Mouse (Mus musculus): ENCODE measurements around the gene Zfp518b. TPM values are rescaled to one million over a fixed set of nuclear protein-coding genes. Genes with fewer than 3 reads are reported as not detected.

Zfp518b gene
- total and polyA plus RNA-seq, 2 experiments from 2014 or later = 15.7 to 35.6 TPM

- DNase-seq (ENCODE audit: low spot score) (no peak), ATAC-seq (ENCODE audit: low FRiP score) (no peak)
- no peaks in the 10 kb centered on the region for H3K27me3 ChIP-seq (ENCODE audit: insufficient read depth, low read length)
- H3K9ac ChIP-seq (replicated peaks; ENCODE audit: low read length, poor library complexity, severe bottlenecking) = no peak overlapping the region
- H3K4me1 ChIP-seq (ENCODE audit: insufficient read depth, low read length) = no peaks in the 10 kb centered on the region
- TF ChIP-seq CTCF (IDR thresholded peaks at IDR 0.05) = no peak
- no peak overlapping the region for H3K4me2 ChIP-seq (ENCODE audit: low read depth, low read length, poor library complexity, severe bottlenecking)
- no peaks in the 10 kb centered on the region for H3K36me3 ChIP-seq (ENCODE audit: insufficient read depth, low read length)
- WGBS = 76% methylated on average over 5 of the region's 5 CpGs
- H3K27ac ChIP-seq (ENCODE audit: low read depth, low read length) = no peak overlapping the region
- no peaks in the 10 kb centered on the region for H3K9me3 ChIP-seq (ENCODE audit: low read length)
- H3K4me3 ChIP-seq (ENCODE audit: low read depth, low read length) = no peak overlapping the region
These were observed 13.8 kb upstream of the Zfp518b start for GRCm38 (mm10) chr5:38698466-38698865.

GRCm38 (mm10) chr5:38698046-38698445 is 13.4 kb upstream of the Zfp518b start:
- H3K36me3 ChIP-seq (ENCODE audit: insufficient read depth, low read length) = no peaks in the 10 kb centered on the region
- TF ChIP-seq CTCF (IDR thresholded peaks at IDR 0.05) = no peak
- H3K4me2 ChIP-seq (ENCODE audit: low read depth, low read length, poor library complexity, severe bottlenecking) = no peak overlapping the region
- no peaks in the 10 kb centered on the region for H3K27me3 ChIP-seq (ENCODE audit: insufficient read depth, low read length)
- H3K27ac ChIP-seq (ENCODE audit: low read depth, low read length) = no peak overlapping the region
- 17% methylated on average over 3 of the region's 3 CpGs for WGBS
- no peaks in the 10 kb centered on the region for H3K9me3 ChIP-seq (ENCODE audit: low read length)
- no peak overlapping the region for H3K9ac ChIP-seq (replicated peaks; ENCODE audit: low read length, poor library complexity, severe bottlenecking)
- no peaks in the 10 kb centered on the region for H3K4me1 ChIP-seq (ENCODE audit: insufficient read depth, low read length)
- ATAC-seq (ENCODE audit: low FRiP score) = no peak
- no peak overlapping the region for H3K4me3 ChIP-seq (ENCODE audit: low read depth, low read length)
- DNase-seq (ENCODE audit: low spot score) = no peak

GRCm38 (mm10) chr5:38696616-38697375 is 12.2 kb upstream of the Zfp518b start:
- Histone ChIP-seq H3K27me3 (ENCODE audit: insufficient read depth, low read length) (no peaks in the 10 kb centered on the region), H3K4me2 (ENCODE audit: low read depth, low read length, poor library complexity, severe bottlenecking) (no peak overlapping the region), H3K4me3 (ENCODE audit: low read depth, low read length) (no peak overlapping the region), H3K4me1 (ENCODE audit: insufficient read depth, low read length) (no peaks in the 10 kb centered on the region), H3K36me3 (ENCODE audit: insufficient read depth, low read length) (no peaks in the 10 kb centered on the region), H3K27ac (ENCODE audit: low read depth, low read length) (no peak overlapping the region), H3K9me3 (ENCODE audit: low read length) (no peaks in the 10 kb centered on the region), H3K9ac (replicated peaks; ENCODE audit: low read length, poor library complexity, severe bottlenecking) (no peak overlapping the region)
- DNase-seq (ENCODE audit: low spot score) = no peak
- ATAC-seq (ENCODE audit: low FRiP score) = no peak
- TF ChIP-seq CTCF (IDR thresholded peaks at IDR 0.05) = no peak
- 64% methylated on average over 8 of the region's 8 CpGs for WGBS

- TF ChIP-seq CTCF (IDR thresholded peaks at IDR 0.05) = no peak
- no peak overlapping the region for H3K4me2 ChIP-seq (ENCODE audit: low read depth, low read length, poor library complexity, severe bottlenecking)
- no peaks in the 10 kb centered on the region for H3K36me3 ChIP-seq (ENCODE audit: insufficient read depth, low read length)
- 87% methylated on average over 6 of the region's 6 CpGs for WGBS
- H3K27me3 ChIP-seq (ENCODE audit: insufficient read depth, low read length) = no peaks in the 10 kb centered on the region
- no peak for ATAC-seq (ENCODE audit: low FRiP score)
- H3K27ac ChIP-seq (ENCODE audit: low read depth, low read length) = no peak overlapping the region
- H3K4me3 ChIP-seq (ENCODE audit: low read depth, low read length) = no peak overlapping the region
- no peak for DNase-seq (ENCODE audit: low spot score)
- no peak overlapping the region for H3K9ac ChIP-seq (replicated peaks; ENCODE audit: low read length, poor library complexity, severe bottlenecking)
- H3K4me1 ChIP-seq (ENCODE audit: insufficient read depth, low read length) = no peaks in the 10 kb centered on the region
- no peaks in the 10 kb centered on the region for H3K9me3 ChIP-seq (ENCODE audit: low read length)
These were observed 8.2 kb upstream of the Zfp518b start for GRCm38 (mm10) chr5:38692859-38693258.

- Histone ChIP-seq H3K4me1 (ENCODE audit: insufficient read depth, low read length) (no peaks in the 10 kb centered on the region), H3K27ac (ENCODE audit: low read depth, low read length) (no peak overlapping the region), H3K36me3 (ENCODE audit: insufficient read depth, low read length) (no peaks in the 10 kb centered on the region), H3K4me3 (ENCODE audit: low read depth, low read length) (no peak overlapping the region), H3K27me3 (ENCODE audit: insufficient read depth, low read length) (no peaks in the 10 kb centered on the region), H3K4me2 (ENCODE audit: low read depth, low read length, poor library complexity, severe bottlenecking) (no peak overlapping the region), H3K9ac (replicated peaks; ENCODE audit: low read length, poor library complexity, severe bottlenecking) (no peak overlapping the region), H3K9me3 (ENCODE audit: low read length) (no peaks in the 10 kb centered on the region)
- ATAC-seq (ENCODE audit: low FRiP score) = no peak
- 86% methylated on average over 6 of the region's 6 CpGs for WGBS
- no peak for DNase-seq (ENCODE audit: low spot score)
- TF ChIP-seq CTCF (IDR thresholded peaks at IDR 0.05) = no peak
These were observed 4.6 kb upstream of the Zfp518b start for GRCm38 (mm10) chr5:38689186-38689585.

GRCm38 (mm10) chr5:38687694-38688093 is 3.1 kb upstream of the Zfp518b start:
- 80% methylated on average over 1 of the region's 1 CpGs for WGBS
- Histone ChIP-seq H3K4me1 (ENCODE audit: insufficient read depth, low read length) (no peaks in the 10 kb centered on the region), H3K36me3 (ENCODE audit: insufficient read depth, low read length) (no peaks in the 10 kb centered on the region), H3K4me2 (ENCODE audit: low read depth, low read length, poor library complexity, severe bottlenecking) (no peak overlapping the region), H3K9ac (replicated peaks; ENCODE audit: low read length, poor library complexity, severe bottlenecking) (no peak overlapping the region), H3K4me3 (ENCODE audit: low read depth, low read length) (no peak overlapping the region), H3K9me3 (ENCODE audit: low read length) (no peaks in the 10 kb centered on the region), H3K27me3 (ENCODE audit: insufficient read depth, low read length) (no peaks in the 10 kb centered on the region), H3K27ac (ENCODE audit: low read depth, low read length) (no peak overlapping the region)
- DNase-seq (ENCODE audit: low spot score) = no peak
- ATAC-seq (ENCODE audit: low FRiP score) = no peak
- no peak for TF ChIP-seq CTCF (IDR thresholded peaks at IDR 0.05)

Data from midbrain, postnatal 0 days (tissue).